Comparison of ENCODE assay signal across 17 mouse cellular contexts in the genomic region with DNA sequence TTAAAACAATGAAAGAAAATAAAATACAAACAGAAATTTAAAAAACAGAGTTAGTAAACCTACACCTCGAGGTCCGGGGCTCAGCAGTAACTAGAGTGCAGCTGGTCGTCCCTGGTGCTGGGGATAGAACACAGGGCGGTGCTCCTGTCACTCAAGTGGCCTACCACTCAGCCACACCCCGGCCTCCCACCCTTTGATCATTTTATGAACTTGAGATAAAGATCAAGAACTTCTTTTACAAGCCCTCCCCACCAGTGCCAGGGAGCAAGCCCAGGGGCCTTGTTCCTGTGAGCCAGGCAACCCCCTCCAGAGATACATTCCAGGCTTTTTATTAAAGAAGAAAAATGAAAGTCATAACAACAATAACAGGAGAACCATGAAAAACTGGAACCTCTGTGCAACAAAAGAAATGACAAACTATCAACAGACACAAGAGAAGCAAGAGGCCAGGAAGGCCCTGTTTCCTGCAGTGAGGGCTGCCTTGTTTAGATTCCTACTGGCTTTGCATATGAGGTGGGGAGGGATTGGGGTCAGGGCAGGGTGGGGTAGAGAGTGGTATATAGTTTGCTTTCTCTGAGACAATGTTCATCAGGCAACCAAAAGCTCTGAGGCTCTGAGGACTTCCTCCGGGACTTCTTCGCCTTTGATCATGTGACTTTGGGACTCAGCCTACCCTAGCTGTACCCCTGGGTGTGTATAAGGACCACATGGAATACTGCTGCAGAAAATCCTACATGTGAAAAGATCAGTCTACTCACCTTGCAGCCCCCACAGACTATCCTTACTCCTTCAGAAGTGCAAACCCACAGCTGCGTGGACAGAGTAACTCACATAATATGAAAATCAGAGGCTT. TPM values are rescaled to one million over a fixed set of nuclear protein-coding genes. Genes with fewer than 3 reads are reported as not detected.
DNase-seq lines count a peak whose midpoint lies in the region; ATAC-seq and TF ChIP-seq lines count a peak whose summit lies in the region.
"Had no signal": no experiment of that assay in that cellular context is flagged by ENCODE, and none has a peak within 500 bp of the region (broad histone marks: within the 10 kb centered on the region; RNA-seq: fewer than 3 reads in every experiment).

No protein-coding gene starts in this region.

- no peak for ATAC-seq in kidney, embryonic 14.5 days (ENCODE audit: low FRiP score, low TSS enrichment)
- ATAC-seq in G1E (ENCODE audit: extremely low read depth, insufficient number of reproducible peaks, low FRiP score, poor library complexity, severe bottlenecking) = peak; percentile 24; the same call in 1 of the 2 replicates
- ATAC-seq in liver, embryonic 11.5 days (replicated peaks; ENCODE audit: low FRiP score) = no peak; the same call in 1 of the 2 replicates
- ATAC-seq in forebrain, embryonic 15.5 days (replicated peaks) = no peak
- no peak for ATAC-seq in granulocyte monocyte progenitor cell, adult 5-6 weeks (replicated peaks; ENCODE audit: poor library complexity, severe bottlenecking)
- ATAC-seq: forebrain, embryonic 14.5 days had no signal

- H3K9ac ChIP-seq in kidney, embryonic 14.5 days (ENCODE audit: low read depth, low read length) = no peak overlapping the region
- H3K9ac ChIP-seq in liver, embryonic 11.5 days (ENCODE audit: low read depth, low read length) = peak overlapping the region; percentile 20; the same call in 1 of the 2 replicates
- H3K9ac ChIP-seq in forebrain, embryonic 15.5 days (replicated peaks) = no peak overlapping the region
- H3K9ac ChIP-seq: hindbrain, embryonic 12.5 days; kidney, embryonic 15.5 days had no signal

- 33% methylated on average over 8 of the region's 8 CpGs for WGBS in kidney, embryonic 14.5 days
- 25% methylated on average over 8 of the region's 8 CpGs for WGBS in liver, embryonic 11.5 days
- WGBS in forebrain, embryonic 15.5 days = 68% methylated on average over 8 of the region's 8 CpGs

- DNase-seq in kidney, postnatal 25 days = no peak
- DNase-seq in G1E (ENCODE audit: low spot score) = peak; percentile 56
- DNase-seq in liver, embryonic 11.5 days (ENCODE audit: low spot score) = no peak
- DNase-seq in naive thymus-derived CD4-positive, alpha-beta T cell, adult 2 months (ENCODE audit: low read depth) = peak; percentile 63
- no peak for DNase-seq in cerebellum, adult 9-10 months
- DNase-seq: heart, adult 2 months; retina, postnatal 1 day had no signal

- peak overlapping the region; percentile 17; the same call in 1 of the 2 replicates for H3K27ac ChIP-seq in kidney, embryonic 14.5 days (ENCODE audit: low read depth, low read length)
- peak overlapping the region; percentile 73 for H3K27ac ChIP-seq in liver, embryonic 11.5 days (ENCODE audit: low read depth, low read length)
- no peak overlapping the region for H3K27ac ChIP-seq in forebrain, embryonic 15.5 days (replicated peaks)
- H3K27ac ChIP-seq: heart, adult 2 months; hindbrain, embryonic 12.5 days; kidney, embryonic 15.5 days; left cerebral cortex, adult 2 months; macrophage had no signal

- no peaks in the 10 kb centered on the region for H3K36me3 ChIP-seq in kidney, embryonic 14.5 days (ENCODE audit: control insufficient read depth, insufficient read depth, low read length)
- peaks cover 3% of the 10 kb centered on the region for H3K36me3 ChIP-seq in G1E (replicated peaks)
- H3K36me3 ChIP-seq in liver, embryonic 11.5 days (ENCODE audit: control insufficient read depth, insufficient read depth, low read length) = no peaks in the 10 kb centered on the region
- H3K36me3 ChIP-seq in forebrain, embryonic 15.5 days = no peaks in the 10 kb centered on the region
- H3K36me3 ChIP-seq: hindbrain, embryonic 12.5 days; kidney, embryonic 15.5 days had no signal

- H3K27me3 ChIP-seq in kidney, embryonic 14.5 days (ENCODE audit: control insufficient read depth, insufficient read depth, low read length) = no peaks in the 10 kb centered on the region
- no peaks in the 10 kb centered on the region for H3K27me3 ChIP-seq in G1E (ENCODE audit: insufficient read depth, low read length)
- H3K27me3 ChIP-seq in liver, embryonic 11.5 days (replicated peaks; ENCODE audit: control insufficient read depth, insufficient read depth, low read length) = no peaks in the 10 kb centered on the region
- H3K27me3 ChIP-seq in forebrain, embryonic 15.5 days = no peaks in the 10 kb centered on the region

- H3K4me1 ChIP-seq in kidney, embryonic 14.5 days (ENCODE audit: control insufficient read depth, insufficient read depth, low read length) = 0 out of 2 replicates have a peak, but pooled peaks cover 4% of the 10 kb centered on the region
- peaks cover 61% of the 10 kb centered on the region for H3K4me1 ChIP-seq in G1E (ENCODE audit: insufficient read depth, low read depth, low read length)
- peaks cover 44% of the 10 kb centered on the region for H3K4me1 ChIP-seq in liver, embryonic 11.5 days (replicated peaks; ENCODE audit: control insufficient read depth, insufficient read depth, low read length)
- H3K4me1 ChIP-seq in forebrain, embryonic 15.5 days = peaks cover 19% of the 10 kb centered on the region

- H3K9me3 ChIP-seq in kidney, embryonic 14.5 days (ENCODE audit: control insufficient read depth, low read length) = no peaks in the 10 kb centered on the region
- no peaks in the 10 kb centered on the region for H3K9me3 ChIP-seq in G1E (replicated peaks)
- no peaks in the 10 kb centered on the region for H3K9me3 ChIP-seq in liver, embryonic 11.5 days (ENCODE audit: control insufficient read depth, low read length)
- H3K9me3 ChIP-seq in forebrain, embryonic 15.5 days = no peaks in the 10 kb centered on the region
- H3K9me3 ChIP-seq: hindbrain, embryonic 12.5 days; kidney, embryonic 15.5 days had no signal

- H3K4me3 ChIP-seq in kidney, embryonic 14.5 days (ENCODE audit: low read length) = no peak overlapping the region
- peak overlapping the region; percentile 35; the same call in 1 of the 2 replicates for H3K4me3 ChIP-seq in G1E (ENCODE audit: low read depth, low read length)
- no peak overlapping the region for H3K4me3 ChIP-seq in liver, embryonic 11.5 days (ENCODE audit: low read depth, low read length)
- H3K4me3 ChIP-seq in forebrain, embryonic 15.5 days = no peak overlapping the region
- H3K4me3 ChIP-seq: heart, adult 2 months; hindbrain, embryonic 12.5 days; kidney, embryonic 15.5 days; left cerebral cortex, adult 2 months had no signal

- H3K4me2 ChIP-seq in kidney, embryonic 14.5 days (replicated peaks; ENCODE audit: low read depth, low read length) = no peak overlapping the region
- H3K4me2 ChIP-seq in liver, embryonic 11.5 days = peak overlapping the region; percentile 30
- H3K4me2 ChIP-seq in forebrain, embryonic 15.5 days (replicated peaks) = no peak overlapping the region
- H3K4me2 ChIP-seq: hindbrain, embryonic 12.5 days; kidney, embryonic 15.5 days had no signal

- no peak for TF ChIP-seq CTCF in G1E (IDR thresholded peaks at IDR 0.05; ENCODE audit: low read depth, low read length)

RNA-seq across cellular contexts. Expression of a gene that starts 2.1 kb away (rescaled TPM):
- 13.7 and 21.3 TPM in 2 replicates for polyA plus RNA-seq in kidney, embryonic 14.5 days (2014; fragmentation: Nextera tagmentation; extraction: Ambion mirVana)
- 186 and 202 TPM in 2 replicates for total RNA-seq in G1E (2014; fragmentation: Nextera tagmentation)
- total RNA-seq in G1E (2017) = 156 and 172 TPM in 2 replicates
- 124 and 136 TPM in 2 replicates for polyA plus RNA-seq in G1E (2012)
- 43.4 and 47.4 TPM in 2 replicates for polyA plus RNA-seq in liver, embryonic 11.5 days (2014; fragmentation: Nextera tagmentation; extraction: Ambion mirVana)
- polyA plus RNA-seq in forebrain, embryonic 15.5 days (2015; fragmentation: Nextera tagmentation; extraction: Ambion mirVana) = 21.6 and 23.1 TPM in 2 replicates
- 4.4 and 4.9 TPM in 2 replicates for total RNA-seq in granulocyte monocyte progenitor cell, adult 5-6 weeks (2014; fragmentation: Nextera tagmentation)
- 4.4 and 5.7 TPM in 2 replicates for total RNA-seq in granulocyte monocyte progenitor cell, adult 5-6 weeks (2017)

RNA-seq across cellular contexts. Expression of a gene that starts 36.9 kb away (rescaled TPM):
- polyA plus RNA-seq in kidney, embryonic 14.5 days (2014; fragmentation: Nextera tagmentation; extraction: Ambion mirVana) = 0.09 and 0.14 TPM in 2 replicates
- total RNA-seq in G1E (2014; fragmentation: Nextera tagmentation) = 6.8 TPM in 2 replicates
- total RNA-seq in G1E (2017) = 2.1 and 3.0 TPM in 2 replicates
- polyA plus RNA-seq in G1E (2012) = 4.9 and 6.1 TPM in 2 replicates
- polyA plus RNA-seq in liver, embryonic 11.5 days (2014; fragmentation: Nextera tagmentation; extraction: Ambion mirVana) = 1.1 and 1.5 TPM in 2 replicates
- polyA plus RNA-seq in forebrain, embryonic 15.5 days (2015; fragmentation: Nextera tagmentation; extraction: Ambion mirVana) = 1.8 and 1.9 TPM in 2 replicates
- total RNA-seq in granulocyte monocyte progenitor cell, adult 5-6 weeks (2014; fragmentation: Nextera tagmentation) = not detected in 2 replicates
- total RNA-seq in granulocyte monocyte progenitor cell, adult 5-6 weeks (2017) = not detected in 2 replicates
- polyA plus RNA-seq: macrophage had no signal

RNA-seq across cellular contexts. Expression of a gene that starts 37.0 kb away (rescaled TPM):
- not detected in 2 replicates for polyA plus RNA-seq in kidney, embryonic 14.5 days (2014; fragmentation: Nextera tagmentation; extraction: Ambion mirVana)
- total RNA-seq in G1E (2014; fragmentation: Nextera tagmentation) = not detected in 2 replicates
- 0.29 and 0.76 TPM in 2 replicates for total RNA-seq in G1E (2017)
- 0.27 TPM in 1 of 2 replicates, not detected in the other for polyA plus RNA-seq in G1E (2012)
- not detected in 2 replicates for polyA plus RNA-seq in liver, embryonic 11.5 days (2014; fragmentation: Nextera tagmentation; extraction: Ambion mirVana)
- 0.50 TPM in 1 of 2 replicates, not detected in the other for polyA plus RNA-seq in forebrain, embryonic 15.5 days (2015; fragmentation: Nextera tagmentation; extraction: Ambion mirVana)
- not detected in 2 replicates for total RNA-seq in granulocyte monocyte progenitor cell, adult 5-6 weeks (2014; fragmentation: Nextera tagmentation)
- total RNA-seq in granulocyte monocyte progenitor cell, adult 5-6 weeks (2017) = not detected in 2 replicates
- total RNA-seq: heart, adult 2 months had no signal
- polyA plus RNA-seq: heart, adult 2 months; hindbrain, embryonic 12.5 days; kidney, embryonic 15.5 days; macrophage; neural tube, embryonic 11.5 days had no signal

RNA-seq across cellular contexts. Expression of a gene that starts 46.7 kb away (rescaled TPM):
- not detected in 2 replicates for polyA plus RNA-seq in kidney, embryonic 14.5 days (2014; fragmentation: Nextera tagmentation; extraction: Ambion mirVana)
- total RNA-seq in G1E (2014; fragmentation: Nextera tagmentation) = not detected in 2 replicates
- 0.16 TPM in 1 of 2 replicates, not detected in the other for total RNA-seq in G1E (2017)
- polyA plus RNA-seq in G1E (2012) = not detected in 2 replicates
- polyA plus RNA-seq in liver, embryonic 11.5 days (2014; fragmentation: Nextera tagmentation; extraction: Ambion mirVana) = not detected in 2 replicates
- polyA plus RNA-seq in forebrain, embryonic 15.5 days (2015; fragmentation: Nextera tagmentation; extraction: Ambion mirVana) = not detected in 2 replicates
- total RNA-seq in granulocyte monocyte progenitor cell, adult 5-6 weeks (2014; fragmentation: Nextera tagmentation) = not detected in 2 replicates
- total RNA-seq in granulocyte monocyte progenitor cell, adult 5-6 weeks (2017) = not detected in 2 replicates
- total RNA-seq: heart, adult 2 months had no signal
- polyA plus RNA-seq: cortical plate, adult 2 months; forebrain, embryonic 14.5 days; heart, adult 2 months; hindbrain, embryonic 12.5 days; kidney, embryonic 15.5 days; macrophage; neural tube, embryonic 11.5 days had no signal

RNA-seq across cellular contexts. Expression of a gene that starts 50.2 kb away (rescaled TPM):
- 65.3 and 71.0 TPM in 2 replicates for polyA plus RNA-seq in kidney, embryonic 14.5 days (2014; fragmentation: Nextera tagmentation; extraction: Ambion mirVana)
- total RNA-seq in G1E (2014; fragmentation: Nextera tagmentation) = 20.2 and 22.3 TPM in 2 replicates
- total RNA-seq in G1E (2017) = 25.7 and 27.5 TPM in 2 replicates
- polyA plus RNA-seq in G1E (2012) = 11.2 and 12.0 TPM in 2 replicates
- polyA plus RNA-seq in liver, embryonic 11.5 days (2014; fragmentation: Nextera tagmentation; extraction: Ambion mirVana) = 22.3 and 27.4 TPM in 2 replicates
- 262 and 280 TPM in 2 replicates for polyA plus RNA-seq in forebrain, embryonic 15.5 days (2015; fragmentation: Nextera tagmentation; extraction: Ambion mirVana)
- 7.5 and 11.8 TPM in 2 replicates for total RNA-seq in granulocyte monocyte progenitor cell, adult 5-6 weeks (2014; fragmentation: Nextera tagmentation)
- total RNA-seq in granulocyte monocyte progenitor cell, adult 5-6 weeks (2017) = 2.4 and 5.7 TPM in 2 replicates

Comparison
In these comparisons a context has a peak if more than half of its experiments do, and no peak if none do; other contexts are left out.
1. DNase-seq: peak in G1E (single experiment) and naive thymus-derived CD4-positive, alpha-beta T cell, adult 2 months (single experiment); none in kidney, postnatal 25 days (0 of 2), liver, embryonic 11.5 days (single experiment) and cerebellum, adult 9-10 months (single experiment).